Mouse (Mus musculus) E14TG2a.4 (cell line): ENCODE results near the gene Sf3b3.

Experiments
- H3K27me3 ChIP-seq: 2 replicates; pipeline ENCODE4 v1.6.1; 2014; ENCODE audit warnings: low read length, control low read depth; ENCODE audit not compliant: insufficient read depth
- H3K36me3 ChIP-seq: 2 replicates; pipeline ENCODE4 v1.6.1; 2014; ENCODE audit warnings: low read length, control low read depth; ENCODE audit not compliant: insufficient read depth
- H3K4me1 ChIP-seq: replicated peaks from 2 replicates; pipeline ENCODE4 v1.6.1; 2014; ENCODE audit warnings: low read depth, low read length, control low read depth
- H3K4me3 ChIP-seq: replicated peaks from 2 replicates; pipeline ENCODE4 v1.5.1; 2014; ENCODE audit warnings: mild to moderate bottlenecking, low read length
- H3K9me3 ChIP-seq: 2 replicates; pipeline ENCODE4 v1.6.1; 2014; ENCODE audit warnings: low read length, control low read depth
- CTCF ChIP-seq: conservative IDR thresholded peaks from 2 replicates; pipeline ENCODE4 v1.5.1; 2014; ENCODE audit warnings: low read length
- NANOG ChIP-seq: IDR thresholded peaks from 2 replicates; pipeline ENCODE4 v1.6.1; 2014; ENCODE audit warnings: borderline replicate concordance, low read length, mixed read lengths
- POU5F1 ChIP-seq: IDR thresholded peaks from 2 replicates; pipeline ENCODE4 v1.6.1; 2014; ENCODE audit warnings: low read length, borderline replicate concordance

Gene Sf3b3

DNA sequence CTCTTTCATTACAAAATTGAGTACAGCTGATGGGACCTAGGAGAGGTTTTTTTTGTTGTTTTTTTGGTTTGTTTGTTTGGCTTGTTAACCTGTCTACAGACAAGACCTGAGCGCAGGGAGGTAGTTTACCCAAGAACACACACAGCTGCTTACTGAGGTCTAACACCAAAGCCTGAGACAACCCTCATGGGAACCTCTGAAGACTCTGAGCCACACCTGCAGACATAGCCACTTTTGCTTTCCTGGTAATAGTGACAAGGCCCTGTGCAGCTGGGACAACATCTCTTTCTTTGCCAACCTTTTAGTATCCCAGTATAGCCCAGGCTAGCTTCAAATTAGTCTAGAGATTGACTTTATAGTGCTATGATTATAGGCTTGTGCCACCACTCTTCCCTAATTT is 40.4 kb downstream of the Sf3b3 start:
- Histone ChIP-seq H3K4me1 (peaks cover 42% of the 10 kb centered on the region), H3K9me3 (no peaks in the 10 kb centered on the region), H3K27me3 (peaks cover 2% of the 10 kb centered on the region), H3K4me3 (no peak overlapping the region), H3K36me3 (peaks cover 32% of the 10 kb centered on the region)
- TF ChIP-seq NANOG = no peak
- no peak for TF ChIP-seq CTCF
- TF ChIP-seq POU5F1 = no peak

DNA sequence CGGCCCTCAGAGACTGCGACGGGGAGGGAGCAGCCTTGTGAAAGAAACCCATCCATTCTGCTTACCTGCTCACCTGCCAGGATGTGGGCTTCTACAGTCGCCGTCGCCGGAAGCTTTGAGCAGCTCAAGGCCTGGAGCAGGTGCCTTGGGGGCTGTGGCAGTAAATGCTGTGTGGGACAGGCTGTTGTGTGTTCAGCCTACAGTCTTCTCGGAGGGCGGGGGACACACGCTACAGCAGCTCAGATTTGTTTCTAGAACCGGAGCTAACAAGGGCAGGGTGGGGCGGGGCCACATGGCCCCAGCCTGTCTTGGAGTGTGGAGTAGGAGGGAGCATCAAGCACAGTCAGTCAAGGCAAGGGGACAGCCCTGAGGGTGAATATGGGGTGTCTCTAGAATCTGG is 40.9 kb downstream of the Sf3b3 start, which contains the start of gene Il34:
Il34 (minus strand) TSS at position 256 of the 400 bp plus-strand sequence.
- H3K4me3 ChIP-seq = peak within 1 kb of the TSS; percentile 37; the same call in 1 of the 2 replicates
- TF ChIP-seq NANOG = no peak
- TF ChIP-seq POU5F1 = no peak
- H3K36me3 ChIP-seq = peaks cover 27% of the 10 kb centered on the region
- H3K9me3 ChIP-seq = no peaks in the 10 kb centered on the region
- H3K4me1 ChIP-seq = peaks cover 39% of the 10 kb centered on the region
- H3K27me3 ChIP-seq = peaks cover 7% of the 10 kb centered on the region

DNA sequence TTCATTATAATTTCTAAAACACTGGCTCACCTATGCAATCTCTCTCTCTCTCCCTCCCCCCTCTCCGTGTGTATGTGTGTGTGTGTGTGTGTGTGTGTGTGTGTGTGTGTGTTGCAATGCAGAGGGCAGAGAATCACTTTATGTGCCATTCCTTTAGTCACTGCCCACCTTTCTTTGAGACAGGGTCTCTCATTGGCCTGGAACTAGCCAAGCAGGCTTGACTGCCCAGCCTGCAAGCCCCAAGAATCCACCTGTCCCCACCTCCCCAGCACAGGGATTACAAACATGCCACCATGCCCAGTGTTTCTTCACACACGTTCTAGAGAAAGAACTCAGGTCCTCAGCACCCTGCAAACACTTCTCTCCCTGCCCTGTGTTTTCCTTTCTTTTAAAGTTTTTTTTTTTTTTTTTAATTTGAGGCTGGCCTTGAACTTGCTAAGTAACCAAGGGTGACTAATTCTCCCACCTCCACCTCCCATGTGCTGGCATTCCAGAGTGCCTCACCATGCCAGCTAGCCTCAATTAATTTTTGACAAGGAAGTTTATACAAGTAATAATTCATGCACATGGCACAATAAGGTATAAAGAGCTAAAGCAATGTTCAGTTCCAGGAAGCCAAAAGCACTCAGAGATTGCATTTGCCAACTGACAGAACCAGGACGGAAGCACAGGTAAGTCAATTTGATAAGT is 41.6 kb downstream of the Sf3b3 start:
- peaks cover 7% of the 10 kb centered on the region for H3K27me3 ChIP-seq
- H3K4me3 ChIP-seq = no peak overlapping the region
- peaks cover 20% of the 10 kb centered on the region for H3K36me3 ChIP-seq
- no peak for TF ChIP-seq POU5F1
- no peak for TF ChIP-seq CTCF
- no peak for TF ChIP-seq NANOG
- H3K9me3 ChIP-seq = no peaks in the 10 kb centered on the region
- peaks cover 33% of the 10 kb centered on the region for H3K4me1 ChIP-seq

DNA sequence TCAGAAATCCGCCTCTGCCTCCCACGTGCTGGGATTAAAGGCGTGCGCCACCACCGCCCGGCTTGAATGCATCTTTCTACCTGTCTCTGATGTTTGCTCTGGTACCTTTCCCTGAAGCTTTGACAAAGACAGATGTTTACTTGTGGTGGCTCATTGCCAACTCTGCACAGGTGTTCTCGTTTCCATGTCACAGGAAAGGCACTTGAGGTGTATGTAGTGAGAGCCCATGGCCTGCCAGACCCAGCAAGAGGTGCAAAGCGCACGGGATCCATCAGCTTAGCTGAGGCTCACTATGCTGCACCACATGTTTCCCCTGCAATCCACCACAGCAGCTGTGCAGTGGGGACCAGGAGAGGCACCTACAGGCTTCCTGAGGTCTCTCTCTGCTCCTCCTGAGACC is 42.7 kb downstream of the Sf3b3 start:
- peaks cover 7% of the 10 kb centered on the region for H3K27me3 ChIP-seq
- TF ChIP-seq NANOG = no peak
- TF ChIP-seq POU5F1 = no peak
- TF ChIP-seq CTCF = no peak
- no peak overlapping the region for H3K4me3 ChIP-seq
- H3K9me3 ChIP-seq = no peaks in the 10 kb centered on the region
- peaks cover 22% of the 10 kb centered on the region for H3K4me1 ChIP-seq
- peaks cover 9% of the 10 kb centered on the region for H3K36me3 ChIP-seq

DNA sequence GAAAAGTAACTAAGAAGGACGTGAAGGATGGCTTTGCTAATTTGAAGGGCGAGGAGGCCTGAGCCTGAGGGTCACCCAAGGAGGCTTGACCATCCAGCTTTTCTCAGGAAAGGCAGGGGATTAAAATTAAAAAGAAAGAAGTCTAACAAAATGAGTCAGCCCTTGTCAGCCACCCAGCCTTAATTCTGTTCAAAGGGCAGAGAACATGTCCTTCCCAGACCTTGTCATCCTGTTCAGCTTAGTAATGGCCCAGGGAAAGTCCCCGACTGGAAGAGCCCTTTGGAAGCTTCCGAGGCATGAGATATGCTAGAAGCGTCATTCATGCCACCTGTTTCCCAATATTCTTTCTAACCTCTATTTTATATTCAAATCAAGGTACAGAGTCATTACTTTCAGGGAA is 43.6 kb downstream of the Sf3b3 start:
- no peak overlapping the region for H3K4me3 ChIP-seq
- TF ChIP-seq NANOG (no peak), CTCF (no peak), POU5F1 (no peak)
- peaks cover 16% of the 10 kb centered on the region for H3K4me1 ChIP-seq
- H3K36me3 ChIP-seq = peaks cover under 1% of the 10 kb centered on the region; the same call in 1 of the 2 replicates
- H3K27me3 ChIP-seq = peaks cover 7% of the 10 kb centered on the region
- no peaks in the 10 kb centered on the region for H3K9me3 ChIP-seq

DNA sequence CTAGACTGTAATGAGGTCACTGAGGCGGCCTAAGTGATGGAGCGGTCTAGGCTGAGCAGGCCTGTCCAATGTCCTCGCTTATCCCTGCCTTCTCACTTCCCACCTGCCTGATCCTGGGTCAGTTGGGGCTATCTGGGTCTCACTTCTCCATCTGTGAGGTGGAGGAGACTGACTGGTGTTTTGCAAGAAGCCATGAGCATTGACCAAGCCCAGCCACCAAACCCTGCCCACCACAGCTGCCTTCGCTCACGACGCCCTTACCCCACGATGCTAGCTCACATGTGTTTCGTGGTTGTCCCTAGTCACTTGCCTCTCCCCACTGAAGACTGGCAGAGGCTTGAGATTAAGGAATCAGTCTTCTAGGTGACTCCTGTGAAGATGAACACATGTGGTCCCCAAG is 49.5 kb downstream of the Sf3b3 start:
- H3K4me1 ChIP-seq = peaks cover 21% of the 10 kb centered on the region
- H3K36me3 ChIP-seq = no peaks in the 10 kb centered on the region
- TF ChIP-seq CTCF (no peak), POU5F1 (no peak), NANOG (no peak)
- peaks cover 27% of the 10 kb centered on the region for H3K27me3 ChIP-seq
- H3K4me3 ChIP-seq = no peak overlapping the region
- H3K9me3 ChIP-seq = peaks cover 11% of the 10 kb centered on the region

DNA sequence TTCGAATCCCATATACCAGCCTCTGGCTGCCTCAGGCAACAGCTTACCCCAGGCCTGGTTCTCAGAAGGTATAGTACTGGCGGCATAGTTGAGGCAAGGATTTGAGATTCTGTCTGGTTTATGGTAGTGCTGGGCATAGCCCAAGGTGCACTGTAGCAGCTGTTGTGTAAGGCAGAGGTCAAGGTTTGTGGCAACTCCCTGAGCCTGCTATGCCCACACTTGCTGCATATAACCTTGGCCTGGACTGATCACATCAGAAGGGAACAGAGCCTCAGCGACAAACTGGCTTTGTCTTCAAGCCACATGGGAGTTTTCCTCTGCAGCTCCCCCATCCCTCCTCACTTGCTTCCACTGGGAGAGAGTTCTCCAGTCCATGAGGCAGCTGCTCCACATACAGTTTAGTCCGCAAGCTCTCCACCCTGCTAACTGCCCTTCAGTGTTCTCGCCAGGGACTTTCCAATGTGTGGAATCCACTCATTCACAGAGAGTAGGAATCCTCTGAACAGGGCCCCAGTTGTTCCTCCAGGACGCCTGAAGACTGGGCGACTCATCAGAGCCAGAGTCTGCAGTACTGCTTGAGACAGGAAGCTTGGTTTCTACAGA is 52.1 kb downstream of the Sf3b3 start:
- H3K4me1 ChIP-seq = peaks cover 29% of the 10 kb centered on the region
- no peaks in the 10 kb centered on the region for H3K36me3 ChIP-seq
- H3K9me3 ChIP-seq = peaks cover 11% of the 10 kb centered on the region
- TF ChIP-seq CTCF = no peak
- no peak for TF ChIP-seq POU5F1
- no peak for TF ChIP-seq NANOG
- H3K4me3 ChIP-seq = no peak overlapping the region
- peaks cover 26% of the 10 kb centered on the region; the same call in 1 of the 2 replicates for H3K27me3 ChIP-seq

DNA sequence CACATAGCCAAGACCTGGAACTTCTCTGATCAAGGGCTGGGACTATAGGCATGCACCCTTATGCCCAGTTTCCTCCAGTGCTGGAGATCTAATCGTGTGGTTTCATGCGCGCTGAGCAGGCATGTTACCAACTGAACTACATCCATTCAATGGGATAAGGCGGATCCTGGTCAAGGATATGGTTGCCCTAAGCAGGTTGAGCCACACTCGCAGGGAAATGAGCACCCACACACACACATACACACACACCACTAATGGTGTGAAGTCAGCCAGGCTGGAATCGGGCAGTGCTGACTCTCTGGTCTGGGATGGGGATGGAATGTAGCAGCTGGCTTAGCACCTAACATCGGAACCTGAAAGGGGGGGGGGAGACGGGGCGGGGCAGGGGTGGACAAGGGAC is 52.7 kb downstream of the Sf3b3 start:
- Histone ChIP-seq H3K9me3 (peaks cover 11% of the 10 kb centered on the region), H3K36me3 (no peaks in the 10 kb centered on the region), H3K4me1 (peaks cover 34% of the 10 kb centered on the region), H3K27me3 (peaks cover 26% of the 10 kb centered on the region; the same call in 1 of the 2 replicates), H3K4me3 (no peak overlapping the region)
- TF ChIP-seq NANOG (no peak), POU5F1 (no peak), CTCF (no peak)
